Mouse (Mus musculus) liver, embryonic 12.5 days (tissue): ENCODE data around the gene Ces3a. TPM values are rescaled to one million over a fixed set of nuclear protein-coding genes. Genes with fewer than 3 reads are reported as not detected.
"Not testable (repeated sequence)": the region's sequence is repeated elsewhere in the genome, so short reads cannot be mapped to it uniquely, and the experiment has no call there.

ENCODE experiments used
- ATAC-seq: fragments of 200-750 bp; cut with Nextera tagmentation; 2 replicates; pipeline ENCODE4 v1.8.0; 2017; ENCODE audit warnings: moderate number of reproducible peaks, mild to moderate bottlenecking, moderate library complexity
- H3K27ac ChIP-seq: fragments of 300-500 bp; sonication (generic); 2 replicates; pipeline ENCODE4 v1.5.1; 2016; ENCODE audit warnings: mild to moderate bottlenecking
- H3K27me3 ChIP-seq: fragments of 300-500 bp; sonication (generic); replicated peaks from 2 replicates; pipeline ENCODE4 v1.6.1; 2016; ENCODE audit warnings: mild to moderate bottlenecking, moderate library complexity
- H3K36me3 ChIP-seq: fragments of 300-500 bp; sonication (generic); 2 replicates; pipeline ENCODE4 v1.6.1; 2016; ENCODE audit warnings: mild to moderate bottlenecking, moderate library complexity
- H3K4me1 ChIP-seq: fragments of 300-500 bp; sonication (generic); 2 replicates; pipeline ENCODE4 v1.6.1; 2016
- H3K4me2 ChIP-seq: fragments of 300-500 bp; sonication (generic); 2 replicates; pipeline ENCODE4 v1.6.1; 2016; ENCODE audit warnings: mild to moderate bottlenecking, moderate library complexity
- H3K4me3 ChIP-seq: fragments of 300-500 bp; sonication (generic); 2 replicates; pipeline ENCODE4 v1.5.1; 2016; ENCODE audit warnings: mild to moderate bottlenecking, moderate library complexity
- H3K9ac ChIP-seq: fragments of 300-500 bp; sonication (generic); 2 replicates; pipeline ENCODE4 v1.6.1; 2016; ENCODE audit warnings: mild to moderate bottlenecking, moderate library complexity
- H3K9me3 ChIP-seq: fragments of 300-500 bp; sonication (generic); replicated peaks from 2 replicates; pipeline ENCODE4 v1.6.1; 2016; ENCODE audit warnings: mild to moderate bottlenecking, moderate library complexity
- WGBS: fragments of 180-500 bp; shearing (Covaris S2); methylation state at CpG from one replicate; pipeline ENCODE4 v1.1.7; 2016; ENCODE audit not compliant: insufficient replicate concordance; 5-methylcytosine and 5-hydroxymethylcytosine counted together
- polyA plus RNA-seq: library from polyadenylated mRNA; unstranded; fragments of >200 nt; fragmentation: Nextera tagmentation; extraction: Ambion mirVana; gene quantifications from 2 replicates; pipeline ENCODE4 v1.2.1, GENCODE M21; 2016

Ces3a gene
- polyA plus RNA-seq, 1 experiment from 2014 or later: not detected

- Histone ChIP-seq H3K27me3 (no peaks in the 10 kb centered on the region), H3K9me3 (no peaks in the 10 kb centered on the region), H3K9ac (no peak overlapping the region), H3K27ac (no peak overlapping the region), H3K4me3 (no peak overlapping the region), H3K4me2 (no peak overlapping the region), H3K36me3 (no peaks in the 10 kb centered on the region), H3K4me1 (no peaks in the 10 kb centered on the region)
- 0% methylated on average over 1 of the region's 1 CpGs for WGBS
- 0 out of 2 replicates have a peak, but pooled peaks have one; percentile 32 for ATAC-seq
These were observed 18.4 kb downstream of the Ces3a start for GRCm38 (mm10) chr8:105066761-105067160.

- not testable (repeated sequence) for ATAC-seq, H3K36me3 ChIP-seq, H3K27ac ChIP-seq, H3K9me3 ChIP-seq, H3K4me2 ChIP-seq, H3K4me1 ChIP-seq, H3K4me3 ChIP-seq, H3K9ac ChIP-seq, H3K27me3 ChIP-seq
- 50% methylated on average over 7 of the region's 7 CpGs for WGBS
These were observed 19.5 kb downstream of the Ces3a start for GRCm38 (mm10) chr8:105067905-105068304.

- no peaks in the 10 kb centered on the region for H3K36me3 ChIP-seq
- no peaks in the 10 kb centered on the region for H3K4me1 ChIP-seq
- H3K4me3 ChIP-seq: no peak overlapping the region
- no peak overlapping the region for H3K4me2 ChIP-seq
- ATAC-seq: no peak
- H3K9me3 ChIP-seq: no peaks in the 10 kb centered on the region
- no peak overlapping the region for H3K27ac ChIP-seq
- no peak overlapping the region for H3K9ac ChIP-seq
- H3K27me3 ChIP-seq: no peaks in the 10 kb centered on the region
These were observed 20.6 kb downstream of the Ces3a start for GRCm38 (mm10) chr8:105068971-105069370.

- 74% methylated on average over 4 of the region's 4 CpGs for WGBS
- no peak overlapping the region for H3K4me2 ChIP-seq
- no peaks in the 10 kb centered on the region for H3K36me3 ChIP-seq
- H3K9ac ChIP-seq: no peak overlapping the region
- H3K27ac ChIP-seq: no peak overlapping the region
- no peaks in the 10 kb centered on the region for H3K4me1 ChIP-seq
- H3K9me3 ChIP-seq: no peaks in the 10 kb centered on the region
- no peaks in the 10 kb centered on the region for H3K27me3 ChIP-seq
- no peak overlapping the region for H3K4me3 ChIP-seq
- no peak for ATAC-seq
These were observed 28.2 kb downstream of the Ces3a start for GRCm38 (mm10) chr8:105076601-105077000.

- no peaks in the 10 kb centered on the region for H3K4me1 ChIP-seq
- H3K4me2 ChIP-seq: no peak overlapping the region
- H3K9me3 ChIP-seq: no peaks in the 10 kb centered on the region
- H3K4me3 ChIP-seq: no peak overlapping the region
- H3K27me3 ChIP-seq: no peaks in the 10 kb centered on the region
- 59% methylated on average over 6 of the region's 6 CpGs for WGBS
- H3K9ac ChIP-seq: no peak overlapping the region
- no peaks in the 10 kb centered on the region for H3K36me3 ChIP-seq
- ATAC-seq: no peak
- no peak overlapping the region for H3K27ac ChIP-seq
These were observed 28.7 kb downstream of the Ces3a start for GRCm38 (mm10) chr8:105077071-105077470.

- Histone ChIP-seq H3K36me3 (no peaks in the 10 kb centered on the region), H3K9me3 (no peaks in the 10 kb centered on the region), H3K27me3 (no peaks in the 10 kb centered on the region), H3K4me1 (no peaks in the 10 kb centered on the region), H3K4me2 (no peak overlapping the region), H3K4me3 (no peak overlapping the region), H3K9ac (no peak overlapping the region), H3K27ac (no peak overlapping the region)
- 67% methylated on average over 5 of the region's 5 CpGs for WGBS
- ATAC-seq: no peak
These were observed 30.2 kb downstream of the Ces3a start for GRCm38 (mm10) chr8:105078591-105078990.

GRCm38 (mm10) chr8:105080814-105081336 is 32.5 kb downstream of the Ces3a start:
- no peak overlapping the region for H3K9ac ChIP-seq
- 55% methylated on average over 5 of the region's 5 CpGs for WGBS

GRCm38 (mm10) chr8:105083449-105084050 is 35.1 kb downstream of the Ces3a start, which contains the start of gene Ces3b:
Ces3b (plus strand) TSS chr8:105083753.
- no peak within 1 kb of the TSS for H3K27ac ChIP-seq
- no peaks in the 10 kb centered on the region for H3K9me3 ChIP-seq
- no peak within 1 kb of the TSS for H3K4me3 ChIP-seq
- no peaks in the 10 kb centered on the region for H3K27me3 ChIP-seq
- H3K9ac ChIP-seq: no peak within 1 kb of the TSS
- no peak within 1 kb of the TSS for H3K4me2 ChIP-seq
- 50% methylated on average over 7 of the region's 7 CpGs for WGBS
- no peaks in the 10 kb centered on the region for H3K36me3 ChIP-seq
- ATAC-seq: no peak
- no peaks in the 10 kb centered on the region for H3K4me1 ChIP-seq

More at GRCm38 (mm10) chr8:105080814-105081336, 32.5 kb downstream of the Ces3a start:
- no peaks in the 10 kb centered on the region for H3K4me1 ChIP-seq
- H3K27me3 ChIP-seq: no peaks in the 10 kb centered on the region
- no peak overlapping the region for H3K4me2 ChIP-seq
- no peak overlapping the region for H3K4me3 ChIP-seq
- no peak overlapping the region for H3K27ac ChIP-seq
- no peak for ATAC-seq
- no peaks in the 10 kb centered on the region for H3K9me3 ChIP-seq
- H3K36me3 ChIP-seq: no peaks in the 10 kb centered on the region

GRCm38 (mm10) chr8:105088166-105088565 is 39.8 kb downstream of the Ces3a start:
- H3K27me3 ChIP-seq, H3K27ac ChIP-seq, H3K9me3 ChIP-seq, H3K4me1 ChIP-seq, H3K4me3 ChIP-seq, H3K36me3 ChIP-seq, ATAC-seq, H3K4me2 ChIP-seq, H3K9ac ChIP-seq: not testable (repeated sequence)
- WGBS: 48% methylated on average over 5 of the region's 5 CpGs

GRCm38 (mm10) chr8:105088581-105088980 is 40.2 kb downstream of the Ces3a start:
- no peak for ATAC-seq
- Histone ChIP-seq H3K27me3 (0 out of 2 replicates have a peak, but pooled peaks cover 3% of the 10 kb centered on the region), H3K27ac (no peak overlapping the region), H3K36me3 (no peaks in the 10 kb centered on the region), H3K4me2 (no peak overlapping the region), H3K4me1 (no peaks in the 10 kb centered on the region), H3K9me3 (no peaks in the 10 kb centered on the region), H3K4me3 (no peak overlapping the region), H3K9ac (no peak overlapping the region)
- WGBS: 48% methylated on average over 4 of the region's 4 CpGs

- no peaks in the 10 kb centered on the region for H3K36me3 ChIP-seq
- no peaks in the 10 kb centered on the region for H3K9me3 ChIP-seq
- ATAC-seq: no peak
- 53% methylated on average over 3 of the region's 3 CpGs for WGBS
- H3K4me3 ChIP-seq: no peak overlapping the region
- H3K9ac ChIP-seq: no peak overlapping the region
- H3K4me2 ChIP-seq: no peak overlapping the region
- H3K4me1 ChIP-seq: no peaks in the 10 kb centered on the region
- 0 out of 2 replicates have a peak, but pooled peaks cover 3% of the 10 kb centered on the region for H3K27me3 ChIP-seq
- H3K27ac ChIP-seq: no peak overlapping the region
These were observed 45.6 kb downstream of the Ces3a start for GRCm38 (mm10) chr8:105093992-105094391.

- not testable (repeated sequence) for H3K9me3 ChIP-seq, H3K9ac ChIP-seq, H3K4me3 ChIP-seq, H3K36me3 ChIP-seq, ATAC-seq, H3K27ac ChIP-seq, H3K4me2 ChIP-seq, H3K4me1 ChIP-seq, H3K27me3 ChIP-seq
- WGBS: 70% methylated on average over 4 of the region's 4 CpGs
These were observed 53.8 kb downstream of the Ces3a start for GRCm38 (mm10) chr8:105102101-105102785.
